Mouse (Mus musculus) lung, adult 2 months (tissue): ENCODE results near the gene Irf3. TPM values are rescaled to one million over a fixed set of nuclear protein-coding genes. Genes with fewer than 3 reads are reported as not detected.
A peak's percentile ranks its signal among the peaks of the same experiment; 100 is the strongest.

Experiments
- DNase-seq: peaks from one replicate; pipeline ENCODE4 v3.0.0; 2022
- H3K4me1 ChIP-seq: fragments of 200-500 bp; 2 replicates; pipeline ENCODE4 v1.6.1; 2011; ENCODE audit warnings: low read length; ENCODE audit not compliant: control insufficient read depth, insufficient read depth
- H3K4me3 ChIP-seq: fragments of 200-500 bp; replicated peaks from 2 replicates; pipeline ENCODE3; 2011; ENCODE audit warnings: low read depth, mild to moderate bottlenecking, control low read depth, low read length; ENCODE audit errors: extremely low read depth
- CTCF ChIP-seq: fragments of 200-500 bp; IDR thresholded peaks from 2 replicates; pipeline ENCODE4 v1.5.1; 2011; ENCODE audit warnings: mild to moderate bottlenecking, low read length, control low read depth; ENCODE audit not compliant: insufficient read depth
- POLR2A ChIP-seq: fragments of 200-500 bp; IDR thresholded peaks from 2 replicates; pipeline ENCODE4 v1.6.1; 2011; ENCODE audit warnings: low read depth, mild to moderate bottlenecking, control low read depth, low read length, borderline replicate concordance; ENCODE audit errors: extremely low read depth
- WGBS: fragments of 180-500 bp; shearing (Covaris S2); methylation state at CpG from one replicate; pipeline ENCODE4 v1.1.7; 2018; 5-methylcytosine and 5-hydroxymethylcytosine counted together
- polyA plus RNA-seq: library from polyadenylated mRNA; depleted of rRNA; stranded (reverse); fragments of >200 nt; gene quantifications from 2 replicates; pipeline ENCODE4 v1.2.3, GENCODE M21; 2012; rRNA removed

Irf3 gene
- polyA plus RNA-seq, result 125 and 130 TPM in 2 replicates

- WGBS, result under 1% methylated on average over 43 of the region's 43 CpGs
- Histone ChIP-seq H3K4me3 (peak within 1 kb of the TSS; percentile 94), H3K4me1 (peaks cover 10% of the 10 kb centered on the region; the same call in 1 of the 2 replicates)
- DNase-seq, result peak; percentile 98
- no peak for TF ChIP-seq CTCF
- TF ChIP-seq POLR2A, result peak; percentile 89; the same call in 1 of the 2 replicates
These were observed at the start of gene Irf3 for GRCm38 (mm10) chr7:44997231-44997939. Gene Irf3, plus strand, starts transcription at chr7:44997648.

DNA sequence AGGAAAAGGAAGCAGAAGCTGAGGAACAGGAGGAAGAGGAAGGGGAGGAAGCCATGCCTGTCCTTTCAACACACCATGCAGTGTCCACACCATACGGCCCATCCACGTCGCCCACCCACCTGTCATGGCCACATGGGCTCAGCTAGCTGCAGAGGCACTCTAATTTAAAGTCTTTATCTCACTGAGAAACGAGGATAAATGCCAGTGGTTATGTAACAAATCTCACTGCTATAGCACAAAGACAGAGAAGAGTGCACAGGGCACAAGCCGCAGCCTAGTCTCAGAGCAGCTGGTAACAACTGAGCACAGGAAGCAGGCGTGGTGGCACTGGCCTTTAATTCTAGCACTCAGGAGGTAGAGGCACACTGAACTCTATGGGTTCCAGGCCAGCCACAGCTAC is 47.5 kb upstream of the Irf3 start:
- TF ChIP-seq CTCF (no peak), POLR2A (no peak)
- H3K4me1 ChIP-seq, result peaks cover 3% of the 10 kb centered on the region; the same call in 1 of the 2 replicates
- WGBS, result 52% methylated on average over 6 of the region's 6 CpGs
- no peak overlapping the region for H3K4me3 ChIP-seq
- no peak for DNase-seq

- peak overlapping the region; percentile 65 for H3K4me3 ChIP-seq
- WGBS, result 2% methylated on average over 10 of the region's 10 CpGs
- DNase-seq, result peak; percentile 77
- TF ChIP-seq CTCF (no peak), POLR2A (peak; percentile 61; the same call in 1 of the 2 replicates)
- peaks cover 3% of the 10 kb centered on the region; the same call in 1 of the 2 replicates for H3K4me1 ChIP-seq
These were observed 45.5 kb upstream of the Irf3 start for GRCm38 (mm10) chr7:44951960-44952359.

DNA sequence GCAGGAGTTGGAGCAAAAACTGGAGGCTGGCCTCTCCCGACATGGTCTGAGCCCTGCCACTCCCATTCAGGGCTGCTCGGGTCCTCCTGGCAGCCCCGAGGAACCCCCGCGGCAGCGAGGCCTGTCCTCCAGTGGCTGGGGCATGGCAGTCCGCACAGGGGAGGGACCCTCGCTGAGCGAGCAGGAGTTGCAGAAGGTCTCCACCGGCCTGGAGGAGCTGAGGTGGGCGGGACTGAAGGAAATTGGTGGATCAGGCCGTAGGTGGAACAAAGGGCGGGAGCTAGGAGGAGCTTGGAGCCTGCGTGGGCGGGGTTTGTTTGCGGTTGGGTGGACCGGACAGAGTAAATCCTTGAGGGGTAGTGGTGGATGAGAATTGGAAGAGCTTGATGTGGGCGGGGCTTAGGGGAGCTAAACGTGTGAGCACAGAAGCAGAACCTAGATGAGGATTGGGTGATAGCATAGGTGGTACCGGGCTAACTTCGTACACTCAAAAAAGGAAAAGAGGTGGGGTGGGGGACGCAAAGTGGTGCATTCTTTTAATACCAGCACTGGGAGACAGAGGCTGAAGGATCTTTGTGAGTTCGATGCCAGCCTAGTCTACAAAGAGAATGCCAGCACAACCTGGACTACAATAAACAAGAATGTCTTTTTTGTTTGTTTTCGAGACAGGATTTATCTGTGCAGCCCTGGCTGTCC is 44.7 kb upstream of the Irf3 start:
- H3K4me3 ChIP-seq, result peak overlapping the region; percentile 52
- no peak for TF ChIP-seq CTCF
- peak; percentile 71; the same call in 1 of the 2 replicates for TF ChIP-seq POLR2A
- 5% methylated on average over 24 of the region's 24 CpGs for WGBS
- peaks cover 3% of the 10 kb centered on the region; the same call in 1 of the 2 replicates for H3K4me1 ChIP-seq
- DNase-seq, result peak; percentile 92

GRCm38 (mm10) chr7:44953561-44953960 is 43.9 kb upstream of the Irf3 start:
- Histone ChIP-seq H3K4me1 (peaks cover 3% of the 10 kb centered on the region; the same call in 1 of the 2 replicates), H3K4me3 (no peak overlapping the region)
- 67% methylated on average over 14 of the region's 14 CpGs for WGBS
- TF ChIP-seq POLR2A, result no peak
- TF ChIP-seq CTCF, result no peak
- no peak for DNase-seq

GRCm38 (mm10) chr7:44954091-44954885 is 43.2 kb upstream of the Irf3 start:
- Histone ChIP-seq H3K4me1 (peaks cover 3% of the 10 kb centered on the region; the same call in 1 of the 2 replicates), H3K4me3 (no peak overlapping the region)
- 74% methylated on average over 12 of the region's 12 CpGs for WGBS
- TF ChIP-seq POLR2A, result no peak
- TF ChIP-seq CTCF, result no peak
- DNase-seq, result no peak

DNA sequence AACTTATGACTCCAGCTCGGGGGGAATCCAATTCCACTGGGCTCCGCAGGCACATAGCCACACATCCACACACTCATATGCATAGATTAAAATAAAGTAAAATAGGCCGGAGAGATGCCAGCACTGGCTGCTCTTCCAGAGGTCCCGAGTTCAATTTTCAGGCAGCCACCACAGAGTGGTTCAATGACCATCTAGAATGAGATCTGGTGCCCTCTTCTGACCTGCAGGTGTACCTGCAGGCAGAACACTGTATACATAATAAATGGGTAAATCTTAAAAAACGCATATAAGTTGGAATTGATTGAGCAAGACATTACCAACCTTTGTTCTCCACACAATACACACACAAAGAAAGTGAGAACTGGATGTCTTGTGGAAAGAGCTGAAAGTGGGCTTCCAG is 41.8 kb upstream of the Irf3 start:
- Histone ChIP-seq H3K4me3 (no peak overlapping the region), H3K4me1 (peaks cover 3% of the 10 kb centered on the region; the same call in 1 of the 2 replicates)
- 34% methylated on average over 5 of the region's 5 CpGs for WGBS
- no peak for TF ChIP-seq POLR2A
- TF ChIP-seq CTCF, result peak; percentile 30; the same call in 1 of the 2 replicates
- no peak for DNase-seq

GRCm38 (mm10) chr7:44956266-44956665 is 41.2 kb upstream of the Irf3 start:
- Histone ChIP-seq H3K4me1 (peaks cover 3% of the 10 kb centered on the region; the same call in 1 of the 2 replicates), H3K4me3 (no peak overlapping the region)
- 63% methylated on average over 6 of the region's 6 CpGs for WGBS
- TF ChIP-seq CTCF (no peak), POLR2A (no peak)
- no peak for DNase-seq

DNA sequence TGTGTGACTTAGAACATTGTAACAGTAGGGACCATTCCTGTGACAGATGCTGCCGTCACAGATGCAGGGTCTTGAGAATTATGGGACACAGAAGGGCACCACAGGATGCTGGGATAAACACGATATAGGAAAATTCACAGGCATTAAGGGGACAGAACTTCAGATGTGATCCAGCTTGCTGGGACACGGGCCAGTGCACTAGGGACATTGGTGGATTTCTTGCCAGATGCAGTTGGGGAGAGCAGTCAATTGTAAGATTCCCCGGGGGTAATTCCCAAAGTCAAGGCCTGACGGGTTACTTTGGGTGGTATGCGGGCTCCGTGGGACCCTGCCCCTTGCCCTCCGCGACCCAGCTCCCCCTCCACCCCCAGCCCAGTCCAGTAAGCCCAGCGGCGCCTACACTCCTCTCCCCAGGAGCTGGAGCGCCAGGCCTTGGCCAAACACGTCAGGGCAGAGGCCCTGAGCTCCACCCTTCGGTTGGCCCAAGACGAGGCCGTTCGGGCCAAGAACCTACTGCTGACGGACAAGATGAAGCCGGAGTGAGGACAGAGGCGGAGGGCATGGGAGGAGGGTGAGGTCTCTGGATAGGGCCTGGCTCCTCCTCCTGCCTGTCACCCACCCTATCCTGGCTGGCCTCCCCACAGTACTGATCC is 40.1 kb upstream of the Irf3 start:
- 67% methylated on average over 20 of the region's 20 CpGs for WGBS
- Histone ChIP-seq H3K4me3 (no peak overlapping the region), H3K4me1 (no peaks in the 10 kb centered on the region)
- no peak for DNase-seq
- TF ChIP-seq CTCF (no peak), POLR2A (no peak)
